Mouse (Mus musculus) layer of hippocampus, adult 2 months (tissue): ENCODE data around the gene Rilpl1. TPM values are rescaled to one million over a fixed set of nuclear protein-coding genes. Genes with fewer than 3 reads are reported as not detected.
"Not testable (repeated sequence)": the region's sequence is repeated elsewhere in the genome, so short reads cannot be mapped to it uniquely, and the experiment has no call there.

ENCODE experiments used
- DNase-seq, 2 experiments: peaks; one replicate each; pipeline ENCODE4 v3.0.0; 2022; ENCODE audit warnings: low spot score in 2 of 2
- H3K27ac ChIP-seq: fragments of 200-600 bp; 2 replicates; pipeline ENCODE4 v1.8.1; 2022
- H3K4me3 ChIP-seq: fragments of 200-600 bp; 2 replicates; pipeline ENCODE4 v1.8.1; 2022; ENCODE audit warnings: mild to moderate bottlenecking
- CTCF ChIP-seq: fragments of 200-600 bp; conservative IDR thresholded peaks from 2 replicates; pipeline ENCODE4 v1.8.1; 2022; ENCODE audit warnings: antibody characterized with exemption, mild to moderate bottlenecking, moderate library complexity
- total RNA-seq, 2 experiments: library from RNA; stranded (reverse); gene quantifications; 2 replicates each; pipeline ENCODE4 v1.2.3; 2021

Gene Rilpl1
- total RNA-seq, 2 experiments from 2014 or later: 69.1 to 78.2 TPM

DNA sequence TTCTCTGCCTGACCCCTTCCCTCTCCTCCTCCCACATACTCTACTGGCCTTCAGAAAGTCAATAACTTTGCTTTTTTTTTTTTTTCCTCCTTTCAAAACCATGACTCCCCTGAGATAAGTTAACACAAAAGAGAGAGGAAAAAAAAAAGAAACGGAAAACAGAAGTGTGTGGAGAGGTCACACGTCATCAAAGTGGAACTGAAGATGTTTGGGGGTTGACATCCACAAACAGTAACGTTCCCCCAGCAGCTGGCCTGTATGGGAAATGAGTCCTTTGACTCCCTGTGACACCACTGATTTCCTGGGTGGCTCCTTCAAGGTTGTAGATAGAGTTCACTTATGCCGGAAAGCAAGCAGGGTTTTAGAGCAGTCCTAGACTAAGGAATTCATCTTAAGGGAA is 51.1 kb downstream of the Rilpl1 start:
- DNase-seq: no peak
- TF ChIP-seq CTCF: no peak
- no peak overlapping the region for H3K4me3 ChIP-seq
- H3K27ac ChIP-seq: no peak overlapping the region

DNA sequence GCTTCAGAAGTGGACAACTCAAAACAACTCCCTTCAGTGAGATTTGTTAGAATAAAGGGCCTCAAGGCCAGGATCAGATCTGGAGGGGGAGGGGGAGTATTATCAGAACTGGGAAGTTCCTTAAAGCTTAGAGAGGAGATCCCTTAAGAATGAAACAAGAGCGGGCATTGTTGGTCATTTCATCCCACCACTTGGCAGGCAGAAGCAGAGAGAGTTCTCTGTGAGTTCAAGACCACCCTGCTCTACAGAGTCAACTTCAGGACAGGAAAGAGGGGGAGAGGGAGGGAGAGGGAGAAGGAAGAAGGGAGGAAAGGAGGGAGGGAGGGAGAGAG is 52.4 kb downstream of the Rilpl1 start:
- no peak for TF ChIP-seq CTCF
- H3K4me3 ChIP-seq: peak overlapping the region; percentile 82
- DNase-seq: no peak
- H3K27ac ChIP-seq: peak overlapping the region; percentile 91

GRCm38 (mm10) chr5:124470591-124471171 is 60.5 kb downstream of the Rilpl1 start:
- Histone ChIP-seq H3K27ac (no peak overlapping the region), H3K4me3 (no peak overlapping the region)
- TF ChIP-seq CTCF: no peak
- no peak for DNase-seq

DNA sequence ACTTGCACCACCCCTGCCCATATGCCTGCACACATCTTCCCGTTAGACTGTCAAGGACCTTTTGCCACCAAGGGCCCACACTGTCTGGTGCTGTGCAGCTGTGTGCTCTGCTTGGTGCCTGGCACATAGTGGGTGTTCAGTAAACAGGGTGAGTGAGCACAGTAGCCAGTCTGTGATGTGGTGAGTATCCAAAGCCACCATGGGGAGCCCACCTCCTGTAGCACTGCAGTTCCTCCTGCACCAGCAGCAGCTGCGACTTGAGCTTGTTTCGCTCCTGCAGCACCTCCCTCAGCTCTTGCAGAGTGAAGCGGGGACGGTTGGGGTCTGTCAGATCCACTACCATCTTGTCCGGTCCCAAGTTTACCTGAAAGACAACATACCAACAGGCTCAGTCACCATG is 61.7 kb downstream of the Rilpl1 start:
- no peak for DNase-seq
- no peak overlapping the region for H3K27ac ChIP-seq
- no peak for TF ChIP-seq CTCF
- H3K4me3 ChIP-seq: no peak overlapping the region

- H3K4me3 ChIP-seq: no peak overlapping the region
- no peak for TF ChIP-seq CTCF
- peak overlapping the region; percentile 14; the same call in 1 of the 2 replicates for H3K27ac ChIP-seq
- DNase-seq: no peak
Measured at GRCm38 (mm10) chr5:124468365-124468764, 62.8 kb downstream of the Rilpl1 start.

DNA sequence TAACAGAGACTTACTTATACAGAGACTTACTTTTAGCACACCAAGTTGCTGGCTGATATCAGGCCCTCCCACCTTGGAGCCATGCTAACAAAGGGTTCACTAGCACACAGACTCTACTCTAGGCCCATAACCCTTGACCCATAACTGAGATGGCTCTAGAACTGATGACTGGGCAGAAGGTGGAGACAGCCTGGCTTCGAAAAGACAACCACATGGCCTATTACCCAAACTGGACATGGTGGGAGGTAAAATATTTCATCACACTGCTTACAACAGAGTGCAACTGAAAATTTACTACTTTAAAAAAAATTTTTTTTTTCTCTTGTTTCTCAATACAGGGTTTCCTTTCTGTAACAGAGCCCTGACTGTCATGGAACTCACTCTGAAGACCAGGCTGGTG is 63.4 kb downstream of the Rilpl1 start:
- TF ChIP-seq CTCF: no peak
- DNase-seq: no peak
- Histone ChIP-seq H3K4me3 (no peak overlapping the region), H3K27ac (peak overlapping the region; percentile 14; the same call in 1 of the 2 replicates)

- Histone ChIP-seq H3K4me3 (no peak overlapping the region), H3K27ac (no peak overlapping the region)
- no peak for DNase-seq
- no peak for TF ChIP-seq CTCF
Measured at GRCm38 (mm10) chr5:124464905-124465304, 66.3 kb downstream of the Rilpl1 start.

DNA sequence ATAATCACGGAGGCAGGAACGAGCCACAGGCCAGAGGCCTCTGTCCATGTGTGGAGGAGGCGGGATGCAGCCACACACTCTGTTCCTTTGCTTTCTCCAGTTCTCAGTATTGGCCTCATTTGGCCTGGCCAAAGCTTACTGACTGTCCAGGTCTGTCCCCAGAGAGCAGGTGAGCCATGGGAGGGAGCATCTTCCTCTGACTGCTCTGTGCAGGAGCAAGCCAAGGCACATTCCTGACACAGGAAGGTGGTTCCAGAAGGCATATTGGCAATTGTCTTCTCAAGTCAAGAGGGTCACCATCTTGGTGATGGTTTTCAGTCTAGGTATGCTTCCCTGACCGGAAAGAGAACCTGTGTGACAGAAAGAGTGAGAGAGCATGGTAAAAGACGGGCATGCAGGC is 67.7 kb downstream of the Rilpl1 start:
- no peak for DNase-seq
- Histone ChIP-seq H3K27ac (no peak overlapping the region), H3K4me3 (no peak overlapping the region)
- no peak for TF ChIP-seq CTCF

GRCm38 (mm10) chr5:124462297-124463025 is 68.7 kb downstream of the Rilpl1 start:
- Histone ChIP-seq H3K27ac (no peak overlapping the region; the same call in 1 of the 2 replicates), H3K4me3 (no peak overlapping the region)
- TF ChIP-seq CTCF: no peak
- DNase-seq: no peak

GRCm38 (mm10) chr5:124460922-124461321 is 70.3 kb downstream of the Rilpl1 start:
- not testable (repeated sequence) for DNase-seq, H3K4me3 ChIP-seq
- H3K27ac ChIP-seq: peak overlapping the region; percentile 19; the same call in 1 of the 2 replicates

GRCm38 (mm10) chr5:124456762-124457161 is 74.4 kb downstream of the Rilpl1 start:
- peak overlapping the region; percentile 9; the same call in 1 of the 2 replicates for H3K4me3 ChIP-seq
- peak in 1 of 2 experiments; percentile 62 for DNase-seq
- H3K27ac ChIP-seq: peak overlapping the region; percentile 86

DNA sequence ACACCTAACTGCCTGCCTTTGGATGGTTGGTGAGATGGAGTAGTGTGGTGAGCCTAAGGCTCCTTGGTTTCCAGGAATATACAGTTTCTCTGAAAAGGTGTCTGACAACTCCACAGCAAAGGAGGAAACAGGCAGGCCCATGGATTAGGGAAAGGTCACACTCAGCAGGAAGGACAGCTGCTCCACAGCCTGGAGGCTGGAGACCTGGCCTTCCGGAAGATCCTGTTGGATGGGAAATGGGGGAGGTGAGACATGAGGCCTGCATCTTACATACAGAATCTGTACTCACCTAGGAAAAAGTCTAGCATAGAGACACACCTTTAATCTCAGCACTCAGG is 77.1 kb downstream of the Rilpl1 start:
- no peak for DNase-seq
- Histone ChIP-seq H3K4me3 (no peak overlapping the region), H3K27ac (peak overlapping the region; percentile 97)
- TF ChIP-seq CTCF: no peak

More at GRCm38 (mm10) chr5:124456762-124457161, 74.4 kb downstream of the Rilpl1 start:
- TF ChIP-seq CTCF: no peak

DNA sequence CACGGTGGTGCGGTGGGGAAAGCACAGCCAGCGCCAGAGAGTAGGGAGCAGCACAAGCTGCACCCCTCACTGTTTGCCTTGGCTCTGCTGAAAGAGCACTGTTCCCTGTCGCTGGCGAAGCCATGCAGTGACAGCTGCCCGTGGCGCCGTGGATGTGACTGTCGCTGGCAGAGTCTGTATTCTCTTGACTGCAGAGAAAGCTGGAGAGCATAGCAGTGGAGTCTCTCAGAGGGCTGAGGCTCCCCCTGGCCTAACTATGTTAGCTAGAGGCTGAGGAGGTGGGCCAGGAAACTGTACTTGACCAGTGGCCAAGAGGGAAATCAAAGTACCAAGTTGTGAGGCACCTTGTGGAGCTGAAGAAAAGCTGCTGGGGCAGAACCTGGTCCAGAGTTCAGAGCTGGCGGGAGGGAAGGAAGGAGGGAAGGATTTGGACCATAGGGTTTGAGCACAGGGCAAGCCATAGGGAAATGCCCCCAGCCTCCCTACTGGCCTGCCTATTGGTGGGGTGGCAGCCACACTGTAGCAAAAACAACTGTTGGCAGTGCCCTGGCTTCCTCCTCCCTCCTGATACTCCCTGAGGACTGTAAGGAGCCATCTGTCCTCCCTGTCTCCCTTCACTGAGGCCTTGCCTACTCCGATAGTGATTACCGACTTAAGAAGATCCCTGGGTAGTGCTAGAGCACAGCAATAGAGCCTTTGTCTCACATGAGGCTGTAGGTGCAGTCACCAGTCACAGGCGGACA is 77.7 kb downstream of the Rilpl1 start:
- Histone ChIP-seq H3K4me3 (peak overlapping the region; percentile 27), H3K27ac (peak overlapping the region; percentile 97)
- TF ChIP-seq CTCF: no peak
- DNase-seq: peak; percentile 82 to 85
